Mouse (Mus musculus) midbrain, embryonic 11.5 days (tissue): Measurements from ENCODE around the gene Kiz. TPM values are rescaled to one million over a fixed set of nuclear protein-coding genes. Genes with fewer than 3 reads are reported as not detected.

ENCODE experiments used
- ATAC-seq: fragments of 200-750 bp; cut with Nextera tagmentation; 2 replicates; pipeline ENCODE4 v1.8.0; 2017; ENCODE audit warnings: moderate TSS enrichment, moderate library complexity; ENCODE audit not compliant: low FRiP score
- DNase-seq: peaks from one replicate; pipeline ENCODE4 v3.0.0; 2015; ENCODE audit warnings: low spot score; ENCODE audit errors: missing footprints
- H3K27ac ChIP-seq: fragments of 300-500 bp; sonication (generic); 2 replicates; pipeline ENCODE4 v1.5.1; 2014; ENCODE audit warnings: low read depth, low read length
- H3K27me3 ChIP-seq: fragments of 300-500 bp; sonication (generic); 2 replicates; pipeline ENCODE4 v1.6.1; 2014; ENCODE audit warnings: mild to moderate bottlenecking, low read length, moderate library complexity, mixed read lengths; ENCODE audit not compliant: control insufficient read depth, insufficient read depth
- H3K36me3 ChIP-seq: fragments of 300-500 bp; sonication (generic); 2 replicates; pipeline ENCODE4 v1.6.1; 2014; ENCODE audit warnings: mild to moderate bottlenecking, low read length, moderate library complexity, mixed read lengths; ENCODE audit not compliant: control insufficient read depth, insufficient read depth
- H3K4me1 ChIP-seq: fragments of 300-500 bp; sonication (generic); 2 replicates; pipeline ENCODE4 v1.6.1; 2014; ENCODE audit warnings: low read length; ENCODE audit not compliant: control insufficient read depth, insufficient read depth
- H3K4me2 ChIP-seq: fragments of 300-500 bp; sonication (generic); 2 replicates; pipeline ENCODE4 v1.6.1; 2014; ENCODE audit warnings: mild to moderate bottlenecking, moderate library complexity
- H3K4me3 ChIP-seq: fragments of 300-500 bp; sonication (generic); 2 replicates; pipeline ENCODE4 v1.5.1; 2014; ENCODE audit warnings: low read depth, low read length
- H3K9ac ChIP-seq: fragments of 300-500 bp; sonication (generic); 2 replicates; pipeline ENCODE4 v1.6.1; 2014; ENCODE audit warnings: low read length
- H3K9me3 ChIP-seq: fragments of 300-500 bp; sonication (generic); 2 replicates; pipeline ENCODE4 v1.6.1; 2016; ENCODE audit warnings: low read length; ENCODE audit not compliant: control insufficient read depth
- WGBS: fragments of 180-500 bp; shearing (Covaris S2); extraction: QIAGEN DNeasy Blood & Tissue Kit; methylation state at CpG from one replicate; pipeline ENCODE4 v1.1.7; 2014; 5-methylcytosine and 5-hydroxymethylcytosine counted together
- polyA plus RNA-seq: library from polyadenylated mRNA; unstranded; fragments of >200 nt; fragmentation: Nextera tagmentation; extraction: Ambion mirVana; gene quantifications from 2 replicates; pipeline ENCODE4 v1.2.1, GENCODE M21; 2014

The Kiz gene
- polyA plus RNA-seq, 1 experiment from 2014 or later: 37.4 TPM

GRCm38 (mm10) chr2:146884291-146884855, 28.7 kb downstream of the Kiz start:
- Histone ChIP-seq H3K27ac (no peak overlapping the region; the same call in 1 of the 2 replicates), H3K36me3 (peaks cover 3% of the 10 kb centered on the region; the same call in 1 of the 2 replicates), H3K4me2 (no peak overlapping the region), H3K9me3 (no peaks in the 10 kb centered on the region), H3K4me1 (peaks cover 15% of the 10 kb centered on the region), H3K9ac (no peak overlapping the region; the same call in 1 of the 2 replicates), H3K27me3 (no peaks in the 10 kb centered on the region), H3K4me3 (no peak overlapping the region)
- ATAC-seq (peak; percentile 48; the same call in 1 of the 2 replicates), DNase-seq (peak; percentile 88)
- WGBS: 31% methylated on average over 8 of the region's 8 CpGs

- peaks cover 3% of the 10 kb centered on the region; the same call in 1 of the 2 replicates for H3K36me3 ChIP-seq
- H3K27ac ChIP-seq: no peak overlapping the region
- no peak overlapping the region for H3K4me3 ChIP-seq
- no peak for DNase-seq
- no peak overlapping the region for H3K9ac ChIP-seq
- no peaks in the 10 kb centered on the region for H3K9me3 ChIP-seq
- no peaks in the 10 kb centered on the region for H3K27me3 ChIP-seq
- no peak for ATAC-seq
- H3K4me1 ChIP-seq: peaks cover 13% of the 10 kb centered on the region
- no peak overlapping the region for H3K4me2 ChIP-seq
- 94% methylated on average over 4 of the region's 4 CpGs for WGBS
Observed at GRCm38 (mm10) chr2:146888786-146889414, 33.2 kb downstream of the Kiz start.

GRCm38 (mm10) chr2:146898977-146899376, 43.3 kb downstream of the Kiz start:
- ATAC-seq: no peak
- Histone ChIP-seq H3K27me3 (no peaks in the 10 kb centered on the region), H3K27ac (no peak overlapping the region), H3K9ac (no peak overlapping the region), H3K4me3 (no peak overlapping the region), H3K4me2 (no peak overlapping the region), H3K4me1 (no peaks in the 10 kb centered on the region), H3K9me3 (no peaks in the 10 kb centered on the region), H3K36me3 (no peaks in the 10 kb centered on the region)
- no peak for DNase-seq

DNA sequence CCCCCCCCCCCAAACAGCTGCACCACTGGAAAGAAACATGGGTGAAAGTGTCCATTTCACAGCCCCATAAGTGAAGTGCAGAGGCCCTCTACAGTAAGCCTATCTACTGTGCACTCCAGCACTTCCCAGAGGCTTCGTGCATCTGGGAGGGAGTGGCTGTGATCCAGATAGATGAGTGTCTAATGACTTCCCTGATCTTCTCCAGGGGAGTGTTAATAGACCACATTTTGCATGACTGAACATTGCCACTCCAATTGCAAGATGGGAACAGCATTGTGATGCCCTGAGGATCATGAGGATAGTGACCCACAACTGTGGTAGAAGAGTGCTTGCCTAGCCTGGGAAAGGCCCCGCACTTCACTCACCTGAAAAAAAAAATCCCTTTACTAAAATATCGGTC, 60.4 kb downstream of the Kiz start:
- Histone ChIP-seq H3K27ac (no peak overlapping the region), H3K4me2 (no peak overlapping the region), H3K36me3 (no peaks in the 10 kb centered on the region), H3K9ac (no peak overlapping the region), H3K27me3 (peaks cover 2% of the 10 kb centered on the region; the same call in 1 of the 2 replicates), H3K9me3 (no peaks in the 10 kb centered on the region), H3K4me3 (no peak overlapping the region), H3K4me1 (peaks cover 12% of the 10 kb centered on the region)
- ATAC-seq: no peak
- WGBS: 94% methylated on average over 3 of the region's 3 CpGs
- DNase-seq: no peak

DNA sequence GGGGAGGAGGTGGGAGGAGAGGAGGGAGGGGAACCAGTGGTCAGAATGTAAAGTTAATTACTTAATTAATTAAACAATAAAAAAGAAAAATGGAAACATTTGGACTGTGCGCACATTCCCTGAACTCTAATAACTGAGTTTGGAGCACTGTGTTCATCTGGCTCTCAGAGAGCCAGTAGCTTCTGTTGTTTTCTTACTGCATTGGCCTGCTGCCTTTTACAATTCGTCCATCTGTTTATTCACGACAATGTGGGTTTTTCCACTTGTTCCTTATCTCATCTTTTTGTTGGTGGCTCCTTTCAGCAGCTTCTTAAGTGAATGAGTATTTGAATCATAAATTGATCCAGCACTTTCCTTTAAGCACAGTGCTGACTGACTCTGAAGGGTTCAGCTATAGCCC, 62.1 kb downstream of the Kiz start:
- H3K27ac ChIP-seq: no peak overlapping the region
- no peak for ATAC-seq
- no peak overlapping the region for H3K4me2 ChIP-seq
- WGBS: 73% methylated on average over 3 of the region's 3 CpGs
- no peaks in the 10 kb centered on the region for H3K9me3 ChIP-seq
- DNase-seq: no peak
- H3K9ac ChIP-seq: no peak overlapping the region
- H3K4me1 ChIP-seq: peaks cover 15% of the 10 kb centered on the region
- no peaks in the 10 kb centered on the region for H3K36me3 ChIP-seq
- H3K4me3 ChIP-seq: no peak overlapping the region
- peaks cover 3% of the 10 kb centered on the region for H3K27me3 ChIP-seq

DNA sequence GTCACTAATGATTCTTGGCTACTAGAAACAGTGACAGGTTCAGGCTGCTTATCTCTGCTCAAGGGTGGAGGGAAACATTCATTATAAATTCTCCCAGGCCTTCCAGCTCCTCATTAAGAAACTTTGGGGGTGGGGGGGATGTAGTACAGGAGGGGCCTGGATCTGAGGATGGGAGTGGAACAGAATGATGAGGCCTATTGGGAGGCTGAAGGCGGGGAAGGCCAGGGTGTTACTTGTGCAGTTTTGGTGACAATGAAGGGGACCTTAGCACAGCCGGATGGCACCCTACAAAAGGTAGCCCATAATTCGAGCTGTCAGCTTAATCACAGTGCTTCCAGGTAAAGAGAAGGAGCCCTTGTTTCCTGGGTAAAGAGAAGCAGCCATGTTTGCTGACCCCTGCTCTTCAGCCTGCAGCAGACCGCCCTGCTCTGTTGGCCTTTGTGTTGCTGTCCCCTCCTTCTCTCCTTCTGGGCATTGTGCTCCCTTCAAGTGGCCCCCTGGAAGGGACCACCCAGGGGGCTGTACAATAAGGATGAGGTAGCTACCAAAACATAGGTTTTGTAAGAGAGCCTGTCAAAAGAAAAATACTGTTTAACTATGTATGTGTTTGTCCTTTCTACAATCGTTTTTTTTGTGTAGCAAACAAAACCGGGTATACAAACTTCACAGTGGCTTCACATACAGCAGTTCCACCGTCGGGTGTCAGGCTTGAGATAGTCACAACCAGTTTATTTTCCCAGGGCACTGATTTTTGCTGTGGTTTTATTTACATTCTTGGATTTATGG, 64.9 kb downstream of the Kiz start:
- 7% methylated on average over 8 of the region's 8 CpGs for WGBS
- Histone ChIP-seq H3K9ac (no peak overlapping the region), H3K27me3 (peaks cover 7% of the 10 kb centered on the region), H3K36me3 (no peaks in the 10 kb centered on the region), H3K9me3 (no peaks in the 10 kb centered on the region), H3K4me2 (no peak overlapping the region), H3K4me3 (no peak overlapping the region), H3K4me1 (peaks cover 15% of the 10 kb centered on the region), H3K27ac (0 out of 2 replicates have a peak overlapping the region, but pooled peaks have one; percentile 6)
- DNase-seq: peak; percentile 92
- peak; percentile 91 for ATAC-seq

DNA sequence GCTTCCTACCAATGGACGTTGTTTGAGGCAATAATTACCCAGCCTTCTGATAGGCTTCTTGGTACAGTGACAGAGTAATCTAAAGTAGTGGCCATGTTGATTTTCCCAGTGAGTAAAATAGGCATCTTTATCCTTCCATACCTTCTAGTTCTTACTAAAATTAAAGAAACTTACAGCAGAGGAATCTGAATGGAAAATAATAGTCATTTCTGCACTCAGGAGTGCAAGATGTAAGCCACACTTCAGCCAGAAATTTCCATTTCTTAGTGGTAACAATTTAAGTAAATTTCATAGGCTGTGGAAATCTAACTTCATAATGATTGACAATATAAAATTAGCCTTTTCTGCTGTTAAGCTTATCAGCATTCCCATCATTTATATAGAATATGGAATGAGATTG, 69.6 kb downstream of the Kiz start:
- ATAC-seq: no peak
- H3K9ac ChIP-seq: no peak overlapping the region
- H3K36me3 ChIP-seq: no peaks in the 10 kb centered on the region
- no peak overlapping the region for H3K4me3 ChIP-seq
- H3K27me3 ChIP-seq: peaks cover 5% of the 10 kb centered on the region
- H3K9me3 ChIP-seq: no peaks in the 10 kb centered on the region
- DNase-seq: no peak
- 90% methylated on average over 1 of the region's 1 CpGs for WGBS
- H3K4me1 ChIP-seq: peaks cover 11% of the 10 kb centered on the region
- no peak overlapping the region for H3K27ac ChIP-seq
- H3K4me2 ChIP-seq: no peak overlapping the region

GRCm38 (mm10) chr2:146925846-146926245, 70.2 kb downstream of the Kiz start:
- Histone ChIP-seq H3K4me3 (no peak overlapping the region), H3K36me3 (no peaks in the 10 kb centered on the region), H3K9ac (no peak overlapping the region), H3K4me1 (peaks cover 5% of the 10 kb centered on the region; the same call in 1 of the 2 replicates), H3K27ac (no peak overlapping the region), H3K9me3 (no peaks in the 10 kb centered on the region), H3K27me3 (peaks cover 5% of the 10 kb centered on the region), H3K4me2 (no peak overlapping the region)
- DNase-seq (no peak), ATAC-seq (no peak)
- 90% methylated on average over 4 of the region's 4 CpGs for WGBS

- Histone ChIP-seq H3K27me3 (peaks cover 77% of the 10 kb centered on the region), H3K27ac (no peak overlapping the region), H3K9me3 (no peaks in the 10 kb centered on the region), H3K9ac (no peak overlapping the region), H3K4me1 (peaks cover 11% of the 10 kb centered on the region), H3K4me2 (no peak overlapping the region), H3K36me3 (no peaks in the 10 kb centered on the region), H3K4me3 (no peak overlapping the region)
- DNase-seq (peak; percentile 90), ATAC-seq (peak; percentile 68)
- 9% methylated on average over 8 of the region's 8 CpGs for WGBS
Observed at GRCm38 (mm10) chr2:146948223-146948776, 92.6 kb downstream of the Kiz start.
